Mouse (Mus musculus): ENCODE data around the gene Ggt1. TPM values are rescaled to one million over a fixed set of nuclear protein-coding genes. Genes with fewer than 3 reads are reported as not detected.

The Ggt1 gene
- polyA plus RNA-seq, 1 experiment from 2014 or later = 12.4 TPM

DNA sequence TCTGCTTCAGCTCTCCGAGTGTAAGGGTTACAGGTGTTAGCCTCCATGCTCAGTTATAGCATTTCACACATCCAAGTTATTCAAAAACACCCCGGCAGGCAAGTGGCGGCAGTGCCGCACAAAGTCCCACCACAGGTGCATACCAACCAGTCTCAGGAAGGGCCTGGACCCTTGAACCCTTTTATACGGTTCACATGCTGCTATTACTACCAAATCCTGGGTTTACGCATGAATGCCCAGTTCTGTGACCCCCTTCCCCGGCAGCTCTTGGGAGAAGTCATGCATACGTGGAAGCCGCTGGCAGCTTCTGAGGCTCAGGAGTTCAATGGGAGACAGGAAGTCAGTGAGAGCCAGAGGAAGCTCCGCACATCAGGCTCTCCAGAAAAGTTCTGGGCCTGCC lies 11.8 kb downstream of the Ggt1 start:
- H3K9me3 ChIP-seq (ENCODE audit: control insufficient read depth, low read length) = no peaks in the 10 kb centered on the region
- no peaks in the 10 kb centered on the region; the same call in 1 of the 2 replicates for H3K4me1 ChIP-seq (replicated peaks; ENCODE audit: control insufficient read depth, insufficient read depth, low read length)
- H3K27me3 ChIP-seq (replicated peaks; ENCODE audit: control insufficient read depth, insufficient read depth, low read length) = no peaks in the 10 kb centered on the region
- H3K9ac ChIP-seq (ENCODE audit: low read length) = no peak overlapping the region
- H3K4me2 ChIP-seq (ENCODE audit: low read length) = no peak overlapping the region
- 86% methylated on average over 10 of the region's 10 CpGs for WGBS
- ATAC-seq (replicated peaks; ENCODE audit: low FRiP score, low TSS enrichment, low read depth) (no peak), DNase-seq (ENCODE audit: low spot score) (no peak)
- no peak overlapping the region for H3K27ac ChIP-seq (ENCODE audit: low read depth)
- no peaks in the 10 kb centered on the region for H3K36me3 ChIP-seq (ENCODE audit: control insufficient read depth, insufficient read depth, low read length)
- H3K4me3 ChIP-seq (ENCODE audit: low read depth, low read length) = no peak overlapping the region

DNA sequence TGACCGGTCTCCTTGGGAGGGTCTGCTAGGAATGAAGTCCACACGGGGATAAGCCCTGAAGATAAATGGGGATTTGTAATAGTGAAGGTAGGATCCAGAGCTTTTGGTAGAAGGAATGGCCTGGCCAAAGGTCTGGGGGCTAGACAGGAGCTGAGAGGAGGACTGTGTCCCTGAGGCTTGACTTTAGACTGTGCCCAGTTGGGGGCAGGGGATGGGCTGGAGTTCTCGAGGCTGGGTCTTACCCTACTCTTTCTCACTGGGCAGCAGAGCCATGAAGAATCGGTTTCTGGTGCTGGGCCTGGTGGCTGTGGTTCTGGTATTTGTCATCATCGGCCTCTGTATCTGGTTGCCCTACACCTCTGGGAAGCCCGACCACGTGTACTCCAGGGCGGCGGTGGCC lies 12.6 kb downstream of the Ggt1 start:
- H3K4me1 ChIP-seq (replicated peaks; ENCODE audit: control insufficient read depth, insufficient read depth, low read length) = no peaks in the 10 kb centered on the region; the same call in 1 of the 2 replicates
- no peak overlapping the region for H3K4me3 ChIP-seq (ENCODE audit: low read depth, low read length)
- no peaks in the 10 kb centered on the region for H3K9me3 ChIP-seq (ENCODE audit: control insufficient read depth, low read length)
- WGBS = 79% methylated on average over 9 of the region's 9 CpGs
- no peaks in the 10 kb centered on the region for H3K27me3 ChIP-seq (replicated peaks; ENCODE audit: control insufficient read depth, insufficient read depth, low read length)
- ATAC-seq (replicated peaks; ENCODE audit: low FRiP score, low TSS enrichment, low read depth) = no peak
- no peak overlapping the region for H3K27ac ChIP-seq (ENCODE audit: low read depth)
- H3K4me2 ChIP-seq (ENCODE audit: low read length) = no peak overlapping the region
- no peaks in the 10 kb centered on the region for H3K36me3 ChIP-seq (ENCODE audit: control insufficient read depth, insufficient read depth, low read length)
- H3K9ac ChIP-seq (ENCODE audit: low read length) = no peak overlapping the region
- no peak for DNase-seq (ENCODE audit: low spot score)

DNA sequence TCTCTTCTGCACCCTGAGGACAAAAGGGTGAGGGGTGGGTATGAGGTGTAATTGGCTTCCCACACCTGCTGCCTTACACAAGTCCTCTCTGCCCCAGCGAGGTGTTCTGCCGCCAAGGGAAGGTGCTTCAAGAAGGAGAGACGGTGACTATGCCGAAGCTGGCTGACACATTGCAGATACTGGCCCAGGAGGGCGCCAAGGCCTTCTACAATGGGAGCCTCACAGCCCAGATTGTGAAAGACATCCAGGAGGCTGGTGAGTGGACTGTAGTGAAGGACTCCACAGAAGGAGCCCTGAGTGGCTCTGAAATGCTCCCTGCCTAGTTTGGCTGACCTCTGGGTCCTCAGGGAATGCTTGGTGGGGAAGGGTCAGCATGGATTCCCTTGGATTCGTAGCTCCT lies 17.7 kb downstream of the Ggt1 start:
- WGBS = 88% methylated on average over 6 of the region's 6 CpGs
- no peak for DNase-seq (ENCODE audit: low spot score)
- Histone ChIP-seq H3K4me2 (ENCODE audit: low read length) (no peak overlapping the region), H3K27me3 (replicated peaks; ENCODE audit: control insufficient read depth, insufficient read depth, low read length) (no peaks in the 10 kb centered on the region), H3K4me3 (ENCODE audit: low read depth, low read length) (no peak overlapping the region), H3K36me3 (ENCODE audit: control insufficient read depth, insufficient read depth, low read length) (no peaks in the 10 kb centered on the region), H3K9ac (ENCODE audit: low read length) (no peak overlapping the region), H3K27ac (ENCODE audit: low read depth) (no peak overlapping the region), H3K9me3 (ENCODE audit: control insufficient read depth, low read length) (no peaks in the 10 kb centered on the region), H3K4me1 (replicated peaks; ENCODE audit: control insufficient read depth, insufficient read depth, low read length) (no peaks in the 10 kb centered on the region)
- ATAC-seq (replicated peaks; ENCODE audit: low FRiP score, low TSS enrichment, low read depth) = no peak

DNA sequence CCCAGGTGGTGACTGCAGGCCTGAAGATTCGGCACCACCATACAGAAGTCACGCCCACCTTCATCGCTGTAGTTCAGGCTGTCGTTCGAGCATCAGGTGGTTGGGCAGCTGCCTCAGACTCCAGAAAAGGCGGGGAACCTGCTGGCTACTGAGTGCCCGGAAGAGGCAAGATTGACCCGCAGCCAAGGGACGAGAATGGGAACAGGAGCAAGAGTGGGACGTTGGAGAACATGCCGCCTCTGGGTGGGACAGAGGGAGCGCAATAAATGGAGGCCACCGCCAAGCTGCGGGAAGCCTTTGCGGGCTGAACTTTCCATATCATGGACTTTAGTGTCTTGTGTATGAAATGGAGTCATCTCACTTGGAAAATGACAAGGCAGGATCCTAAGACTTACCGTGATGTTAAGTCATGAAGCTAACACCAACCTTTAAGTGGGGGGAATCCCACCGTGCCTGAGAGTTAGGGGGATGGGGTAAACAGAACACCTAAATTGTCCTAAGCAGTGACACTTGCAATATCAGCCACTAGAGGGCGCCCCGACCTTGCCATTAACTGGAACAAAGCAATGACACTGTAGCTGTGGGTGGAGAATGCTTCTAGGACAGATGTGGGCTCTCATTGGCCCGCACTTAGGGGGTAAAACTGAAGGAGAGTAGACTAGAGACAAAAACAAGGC lies 24.6 kb downstream of the Ggt1 start:
- Histone ChIP-seq H3K4me3 (ENCODE audit: low read depth, low read length) (no peak overlapping the region), H3K4me1 (replicated peaks; ENCODE audit: control insufficient read depth, insufficient read depth, low read length) (peaks cover 14% of the 10 kb centered on the region; the same call in 1 of the 2 replicates), H3K9ac (ENCODE audit: low read length) (no peak overlapping the region), H3K9me3 (ENCODE audit: control insufficient read depth, low read length) (no peaks in the 10 kb centered on the region), H3K27me3 (replicated peaks; ENCODE audit: control insufficient read depth, insufficient read depth, low read length) (no peaks in the 10 kb centered on the region), H3K36me3 (ENCODE audit: control insufficient read depth, insufficient read depth, low read length) (no peaks in the 10 kb centered on the region), H3K4me2 (ENCODE audit: low read length) (peak overlapping the region; percentile 36), H3K27ac (ENCODE audit: low read depth) (no peak overlapping the region)
- ATAC-seq (replicated peaks; ENCODE audit: low FRiP score, low TSS enrichment, low read depth) (peak; percentile 56; the same call in 1 of the 2 replicates), DNase-seq (ENCODE audit: low spot score) (peak; percentile 98)
- 18% methylated on average over 20 of the region's 20 CpGs for WGBS

DNA sequence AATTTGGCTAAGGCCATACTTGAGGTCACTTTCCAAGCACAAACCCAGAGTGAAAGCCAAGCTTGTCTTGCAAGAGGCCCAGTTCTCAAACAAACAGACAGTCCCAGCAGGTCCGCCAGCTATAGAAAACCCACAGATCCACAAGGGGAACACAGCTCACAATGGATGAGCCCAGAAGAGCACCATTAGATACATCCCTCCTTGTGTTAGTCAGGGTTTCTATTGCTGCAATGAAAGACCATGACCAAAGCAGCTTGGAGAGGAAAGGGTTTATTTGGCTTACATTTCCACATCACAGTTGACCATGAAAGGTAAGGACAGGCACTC lies 25.1 kb downstream of the Ggt1 start:
- Histone ChIP-seq H3K36me3 (ENCODE audit: control insufficient read depth, insufficient read depth, low read length) (no peaks in the 10 kb centered on the region), H3K9me3 (ENCODE audit: control insufficient read depth, low read length) (no peaks in the 10 kb centered on the region), H3K4me2 (ENCODE audit: low read length) (no peak overlapping the region), H3K9ac (ENCODE audit: low read length) (no peak overlapping the region), H3K4me3 (ENCODE audit: low read depth, low read length) (no peak overlapping the region), H3K27me3 (replicated peaks; ENCODE audit: control insufficient read depth, insufficient read depth, low read length) (no peaks in the 10 kb centered on the region), H3K4me1 (replicated peaks; ENCODE audit: control insufficient read depth, insufficient read depth, low read length) (peaks cover 14% of the 10 kb centered on the region; the same call in 1 of the 2 replicates), H3K27ac (ENCODE audit: low read depth) (no peak overlapping the region)
- WGBS = 81% methylated on average over 1 of the region's 1 CpGs
- ATAC-seq (replicated peaks; ENCODE audit: low FRiP score, low TSS enrichment, low read depth) (no peak), DNase-seq (ENCODE audit: low spot score) (no peak)

DNA sequence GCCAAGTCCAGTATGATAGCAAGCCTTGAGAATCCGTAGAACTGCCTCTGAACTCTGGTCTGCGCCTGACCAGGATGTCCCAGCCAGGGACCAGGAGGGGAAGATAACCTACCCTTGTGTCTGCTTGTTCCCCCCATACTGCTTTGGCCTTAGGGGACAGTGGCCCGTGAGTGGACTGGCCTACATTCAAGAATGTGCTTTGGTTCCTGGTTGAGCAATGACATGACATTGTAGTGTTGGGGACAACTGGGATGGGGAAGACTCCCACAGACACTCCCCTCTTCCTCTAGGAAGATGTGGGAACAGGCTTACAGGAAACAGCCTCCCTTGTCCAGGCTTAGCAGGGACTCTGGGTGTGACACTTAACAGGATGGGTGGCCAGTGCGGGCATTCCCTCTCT lies 26.4 kb downstream of the Ggt1 start:
- peaks cover 14% of the 10 kb centered on the region; the same call in 1 of the 2 replicates for H3K4me1 ChIP-seq (replicated peaks; ENCODE audit: control insufficient read depth, insufficient read depth, low read length)
- H3K4me3 ChIP-seq (ENCODE audit: low read depth, low read length) = no peak overlapping the region
- no peak overlapping the region for H3K9ac ChIP-seq (ENCODE audit: low read length)
- no peaks in the 10 kb centered on the region for H3K27me3 ChIP-seq (replicated peaks; ENCODE audit: control insufficient read depth, insufficient read depth, low read length)
- H3K36me3 ChIP-seq (ENCODE audit: control insufficient read depth, insufficient read depth, low read length) = no peaks in the 10 kb centered on the region
- WGBS = 82% methylated on average over 4 of the region's 4 CpGs
- no peaks in the 10 kb centered on the region for H3K9me3 ChIP-seq (ENCODE audit: control insufficient read depth, low read length)
- ATAC-seq (replicated peaks; ENCODE audit: low FRiP score, low TSS enrichment, low read depth) = no peak
- H3K27ac ChIP-seq (ENCODE audit: low read depth) = no peak overlapping the region
- H3K4me2 ChIP-seq (ENCODE audit: low read length) = no peak overlapping the region
- DNase-seq (ENCODE audit: low spot score) = no peak

DNA sequence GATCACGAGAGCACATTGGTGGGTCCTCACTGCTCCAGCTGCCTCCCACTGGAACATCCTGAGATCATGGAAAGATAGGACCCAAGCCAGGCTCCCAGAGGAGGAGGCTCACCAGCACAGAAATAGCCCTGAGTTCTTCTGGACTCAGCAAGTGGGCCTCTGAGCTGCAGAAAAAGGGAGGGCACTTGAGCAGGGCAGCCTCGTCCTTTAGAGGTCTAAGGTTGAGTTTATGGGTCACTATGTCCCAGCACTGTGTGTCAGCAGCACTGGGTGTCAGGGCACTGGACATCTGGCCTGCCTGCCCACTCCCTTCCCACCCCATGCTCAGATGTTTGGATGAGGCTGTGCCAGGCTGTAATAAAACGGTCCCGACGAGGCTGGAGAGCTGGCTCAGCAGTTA lies 26.9 kb downstream of the Ggt1 start:
- Histone ChIP-seq H3K4me1 (replicated peaks; ENCODE audit: control insufficient read depth, insufficient read depth, low read length) (peaks cover 14% of the 10 kb centered on the region; the same call in 1 of the 2 replicates), H3K4me3 (ENCODE audit: low read depth, low read length) (no peak overlapping the region), H3K9ac (ENCODE audit: low read length) (no peak overlapping the region), H3K27me3 (replicated peaks; ENCODE audit: control insufficient read depth, insufficient read depth, low read length) (no peaks in the 10 kb centered on the region), H3K27ac (ENCODE audit: low read depth) (no peak overlapping the region), H3K4me2 (ENCODE audit: low read length) (no peak overlapping the region), H3K9me3 (ENCODE audit: control insufficient read depth, low read length) (no peaks in the 10 kb centered on the region), H3K36me3 (ENCODE audit: control insufficient read depth, insufficient read depth, low read length) (no peaks in the 10 kb centered on the region)
- DNase-seq (ENCODE audit: low spot score) = no peak
- ATAC-seq (replicated peaks; ENCODE audit: low FRiP score, low TSS enrichment, low read depth) = no peak
- 43% methylated on average over 5 of the region's 5 CpGs for WGBS

DNA sequence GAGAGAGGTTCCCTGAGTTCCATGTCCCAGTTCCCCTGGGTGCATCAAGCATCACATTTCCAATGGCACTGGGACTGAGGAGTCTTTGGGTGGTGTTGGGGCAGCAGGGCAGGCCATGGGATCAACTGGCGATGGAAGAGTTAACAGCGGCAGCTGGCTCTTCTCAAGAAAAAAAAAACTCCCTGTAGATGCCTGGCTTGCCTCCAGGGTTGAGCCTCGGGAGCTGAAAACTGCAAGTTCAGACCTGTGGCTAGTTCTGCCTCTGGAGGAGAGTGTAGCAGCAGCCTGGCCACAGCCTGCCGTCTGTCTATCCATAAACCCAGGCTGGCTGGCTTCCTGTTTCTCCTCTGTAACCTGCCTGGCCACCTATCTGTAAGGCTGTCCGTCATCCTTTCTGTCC lies 27.7 kb downstream of the Ggt1 start, which contains the start of gene Ggt5:
Ggt5 (plus strand) TSS at position 212 of the 400 bp plus-strand sequence.
- H3K4me1 ChIP-seq (replicated peaks; ENCODE audit: control insufficient read depth, insufficient read depth, low read length) = peaks cover 14% of the 10 kb centered on the region; the same call in 1 of the 2 replicates
- H3K36me3 ChIP-seq (ENCODE audit: control insufficient read depth, insufficient read depth, low read length) = no peaks in the 10 kb centered on the region
- ATAC-seq (replicated peaks; ENCODE audit: low FRiP score, low TSS enrichment, low read depth) (0 out of 2 replicates have a peak, but pooled peaks have one; percentile 30), DNase-seq (ENCODE audit: low spot score) (peak; percentile 82)
- peak within 1 kb of the TSS; percentile 47 for H3K4me2 ChIP-seq (ENCODE audit: low read length)
- 14% methylated on average over 5 of the region's 5 CpGs for WGBS
- peak within 1 kb of the TSS; percentile 29 for H3K4me3 ChIP-seq (ENCODE audit: low read depth, low read length)
- peak within 1 kb of the TSS; percentile 33 for H3K9ac ChIP-seq (ENCODE audit: low read length)
- H3K9me3 ChIP-seq (ENCODE audit: control insufficient read depth, low read length) = no peaks in the 10 kb centered on the region
- H3K27ac ChIP-seq (ENCODE audit: low read depth) = peak within 1 kb of the TSS; percentile 87
- no peaks in the 10 kb centered on the region for H3K27me3 ChIP-seq (replicated peaks; ENCODE audit: control insufficient read depth, insufficient read depth, low read length)

DNA sequence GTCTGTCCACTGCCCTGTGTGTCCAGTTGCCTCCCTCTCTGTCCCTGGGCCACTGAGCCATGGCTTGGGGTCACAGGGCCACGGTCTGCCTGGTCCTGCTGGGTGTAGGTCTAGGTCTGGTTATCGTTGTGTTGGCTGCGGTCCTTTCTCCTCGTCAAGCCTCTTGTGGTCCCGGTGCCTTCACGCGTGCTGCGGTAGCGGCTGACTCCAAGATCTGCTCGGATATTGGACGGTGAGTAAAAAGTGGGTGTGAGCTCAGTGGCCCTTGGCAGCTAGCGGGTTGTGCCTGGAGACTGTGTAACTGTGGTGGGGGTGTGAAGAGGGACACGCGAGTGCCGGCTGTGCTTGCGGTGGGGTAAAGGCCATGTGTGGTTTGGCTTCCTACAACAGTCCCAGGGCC lies 28.2 kb downstream of the Ggt1 start:
- Histone ChIP-seq H3K4me3 (ENCODE audit: low read depth, low read length) (peak overlapping the region; percentile 29), H3K9me3 (ENCODE audit: control insufficient read depth, low read length) (no peaks in the 10 kb centered on the region), H3K27me3 (replicated peaks; ENCODE audit: control insufficient read depth, insufficient read depth, low read length) (no peaks in the 10 kb centered on the region), H3K27ac (ENCODE audit: low read depth) (peak overlapping the region; percentile 87), H3K36me3 (ENCODE audit: control insufficient read depth, insufficient read depth, low read length) (no peaks in the 10 kb centered on the region), H3K9ac (ENCODE audit: low read length) (peak overlapping the region; percentile 33), H3K4me1 (replicated peaks; ENCODE audit: control insufficient read depth, insufficient read depth, low read length) (peaks cover 14% of the 10 kb centered on the region), H3K4me2 (ENCODE audit: low read length) (peak overlapping the region; percentile 47)
- no peak for DNase-seq (ENCODE audit: low spot score)
- ATAC-seq (replicated peaks; ENCODE audit: low FRiP score, low TSS enrichment, low read depth) = no peak
- 55% methylated on average over 16 of the region's 16 CpGs for WGBS

Measured in intestine, embryonic 14.5 days (tissue).